ENCODE assay signal across 20 mouse cellular contexts in the genomic region with DNA sequence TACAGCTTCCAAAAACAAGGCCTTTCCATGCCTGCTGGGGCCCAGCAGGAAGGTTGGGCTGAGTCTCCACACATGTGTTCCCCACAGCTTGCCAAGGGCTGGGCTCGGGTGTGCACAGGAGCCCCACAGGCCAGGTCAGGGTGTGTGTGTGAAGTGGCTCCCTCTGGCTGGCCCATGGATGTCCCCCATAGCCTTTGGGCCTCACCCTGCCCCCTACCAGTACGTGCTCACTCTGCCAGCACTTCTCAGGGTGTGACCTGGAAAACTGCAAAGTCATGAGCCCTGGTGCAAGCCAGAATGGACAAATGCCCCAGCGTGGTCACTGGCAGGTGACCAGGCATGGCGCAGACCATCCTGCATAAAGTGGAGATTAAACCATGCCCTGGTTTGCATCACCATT.
A peak's percentile ranks its signal among the peaks of the same experiment; 100 is the strongest.
DNase-seq lines count a peak whose midpoint lies in the region; ATAC-seq and TF ChIP-seq lines count a peak whose summit lies in the region.
"Had no signal": no experiment of that assay in that cellular context is flagged by ENCODE, and none has a peak within 500 bp of the region (broad histone marks: within the 10 kb centered on the region; RNA-seq: fewer than 3 reads in every experiment).

No protein-coding gene starts in this region.

- H3K36me3 ChIP-seq in hindbrain, embryonic 10.5 days: no peaks in the 10 kb centered on the region
- H3K36me3 ChIP-seq in hindbrain, postnatal 0 days (ENCODE audit: insufficient read depth, low read length): no peaks in the 10 kb centered on the region
- H3K36me3 ChIP-seq: embryonic facial prominence, embryonic 12.5 days; liver, embryonic 12.5 days; midbrain, embryonic 12.5 days had no signal

- H3K9ac ChIP-seq in hindbrain, postnatal 0 days (replicated peaks; ENCODE audit: low read length): no peak overlapping the region
- H3K9ac ChIP-seq: embryonic facial prominence, embryonic 12.5 days; liver, embryonic 12.5 days; lung, embryonic 14.5 days; midbrain, embryonic 12.5 days had no signal

- peaks cover 56% of the 10 kb centered on the region for H3K4me1 ChIP-seq in hindbrain, embryonic 10.5 days (replicated peaks)
- H3K4me1 ChIP-seq in hindbrain, postnatal 0 days (ENCODE audit: insufficient read depth, low read length): 0 out of 2 replicates have a peak, but pooled peaks cover 3% of the 10 kb centered on the region
- H3K4me1 ChIP-seq: liver, embryonic 12.5 days had no signal

- no peak overlapping the region for H3K4me2 ChIP-seq in hindbrain, postnatal 0 days (ENCODE audit: low read depth, low read length)
- H3K4me2 ChIP-seq: embryonic facial prominence, embryonic 12.5 days; liver, embryonic 12.5 days; lung, embryonic 14.5 days; midbrain, embryonic 12.5 days had no signal

- H3K9me3 ChIP-seq in hindbrain, embryonic 10.5 days: no peaks in the 10 kb centered on the region
- H3K9me3 ChIP-seq in hindbrain, postnatal 0 days (ENCODE audit: low read length): no peaks in the 10 kb centered on the region
- H3K9me3 ChIP-seq: embryonic facial prominence, embryonic 12.5 days; liver, embryonic 12.5 days; midbrain, embryonic 12.5 days had no signal

- no peak overlapping the region for H3K4me3 ChIP-seq in hindbrain, embryonic 10.5 days
- H3K4me3 ChIP-seq in hindbrain, postnatal 0 days (ENCODE audit: low read length): no peak overlapping the region
- H3K4me3 ChIP-seq: embryonic facial prominence, embryonic 12.5 days; gastrocnemius, adult 2 months; liver, embryonic 12.5 days; midbrain, embryonic 12.5 days had no signal

- H3K27ac ChIP-seq in hindbrain, embryonic 10.5 days: peak overlapping the region; percentile 24
- no peak overlapping the region for H3K27ac ChIP-seq in hindbrain, postnatal 0 days
- H3K27ac ChIP-seq: embryonic facial prominence, embryonic 12.5 days; gastrocnemius, adult 2 months; liver, embryonic 12.5 days; midbrain, embryonic 12.5 days had no signal

- H3K27me3 ChIP-seq in hindbrain, embryonic 10.5 days (ENCODE audit: insufficient read depth, poor library complexity, severe bottlenecking): peaks cover 29% of the 10 kb centered on the region
- H3K27me3 ChIP-seq in hindbrain, postnatal 0 days (ENCODE audit: insufficient read depth, low read length): no peaks in the 10 kb centered on the region
- H3K27me3 ChIP-seq: embryonic facial prominence, embryonic 12.5 days; liver, embryonic 12.5 days had no signal

- TF ChIP-seq CTCF in hindbrain, postnatal 0 days (IDR thresholded peaks at IDR 0.05; ENCODE audit: low read depth): no peak

- peak; percentile 35 for DNase-seq in adrenal gland, postnatal 14 days
- no peak for DNase-seq in adrenal gland, postnatal 36 days
- DNase-seq in hindbrain, embryonic 10.5 days (ENCODE audit: low spot score): no peak
- DNase-seq in hindbrain, postnatal 0 days (ENCODE audit: low spot score): no peak
- peak; percentile 70 for DNase-seq in cerebellum, adult 11-12 months
- DNase-seq in cerebellum, postnatal 25 days: peak; percentile 74 to 76
- DNase-seq in right cerebral cortex, adult 2 months (ENCODE audit: low spot score in 2 of 2): no peak
- DNase-seq in spleen, postnatal 14 days (ENCODE audit: low spot score in 2 of 2): no peak
- DNase-seq: gastrocnemius, adult 2 months; heart, postnatal 36 days; kidney, adult 2 months; kidney, postnatal 25 days; lung, embryonic 14.5 days; lung, postnatal 4 days; retina, postnatal 1 day; thymus, adult 18-20 months had no signal

- WGBS in hindbrain, embryonic 10.5 days: 67% methylated on average over 4 of the region's 4 CpGs
- WGBS in hindbrain, postnatal 0 days: 58% methylated on average over 4 of the region's 4 CpGs

- no peak for ATAC-seq in hindbrain, postnatal 0 days
- ATAC-seq: forebrain, embryonic 16.5 days; liver, embryonic 12.5 days had no signal

Comparison
In these comparisons a context has a peak if more than half of its experiments do, and no peak if none do; other contexts are left out.
1. DNase-seq: peak in adrenal gland, postnatal 14 days (single experiment), cerebellum, adult 11-12 months (single experiment) and cerebellum, postnatal 25 days (2 of 2); none in adrenal gland, postnatal 36 days (0 of 2), hindbrain, embryonic 10.5 days (single experiment), hindbrain, postnatal 0 days (single experiment), right cerebral cortex, adult 2 months (0 of 2) and spleen, postnatal 14 days (0 of 2).